Comparison of ENCODE assay signal across 13 mouse cellular contexts in the genomic region with DNA sequence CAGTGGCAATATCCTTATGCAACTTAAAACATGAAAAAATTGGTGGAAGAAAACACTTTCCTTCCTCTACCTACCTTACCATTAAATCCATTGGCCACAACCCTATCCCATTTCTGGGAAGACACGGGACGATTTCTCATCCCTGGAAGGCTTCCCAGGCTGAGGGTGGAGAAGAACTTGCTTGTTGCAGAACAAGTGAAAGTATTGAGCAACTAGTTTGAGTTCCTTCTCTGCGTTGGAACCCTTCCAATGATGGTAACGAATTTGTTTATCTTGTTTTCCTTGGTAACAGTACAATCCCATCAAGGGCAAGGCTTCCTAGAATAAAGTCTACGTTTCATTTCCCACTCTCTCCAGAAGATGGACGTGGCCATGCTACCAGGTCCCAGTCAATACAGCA. TPM values are rescaled to one million over a fixed set of nuclear protein-coding genes. Genes with fewer than 3 reads are reported as not detected.
DNase-seq lines count a peak whose midpoint lies in the region; ATAC-seq and TF ChIP-seq lines count a peak whose summit lies in the region.
"Had no signal": no experiment of that assay in that cellular context is flagged by ENCODE, and none has a peak within 500 bp of the region (broad histone marks: within the 10 kb centered on the region; RNA-seq: fewer than 3 reads in every experiment).

No protein-coding gene starts in this region.

- H3K4me1 ChIP-seq in heart, adult 2 months (ENCODE audit: control insufficient read depth, insufficient read depth, low read length), result no peaks in the 10 kb centered on the region
- peaks cover 7% of the 10 kb centered on the region; the same call in 1 of the 2 replicates for H3K4me1 ChIP-seq in heart, embryonic 12.5 days (replicated peaks)
- H3K4me1 ChIP-seq in MEL (ENCODE audit: control insufficient read depth in 1 of 2, insufficient read depth in 2 of 2, low read length in 2 of 2), result no peaks in the 10 kb centered on the region
- H3K4me1 ChIP-seq in midbrain, embryonic 16.5 days (ENCODE audit: control insufficient read depth, insufficient read depth, low read length), result no peaks in the 10 kb centered on the region

- no peak overlapping the region for H3K4me3 ChIP-seq in heart, adult 2 months
- no peak overlapping the region for H3K4me3 ChIP-seq in heart, embryonic 12.5 days
- H3K4me3 ChIP-seq in MEL (ENCODE audit: control insufficient read depth in 1 of 2, insufficient read depth in 1 of 2, low read depth in 2 of 2, low read length in 2 of 2), result no peak overlapping the region
- H3K4me3 ChIP-seq in midbrain, embryonic 16.5 days (ENCODE audit: low read depth, low read length), result no peak overlapping the region

- no peaks in the 10 kb centered on the region for H3K79me2 ChIP-seq in heart, adult 2 months (replicated peaks; ENCODE audit: control insufficient read depth, insufficient read depth, low read length)
- no peaks in the 10 kb centered on the region for H3K79me2 ChIP-seq in MEL (ENCODE audit: control insufficient read depth, insufficient read depth, low read length, poor library complexity)

- no peak for TF ChIP-seq RAD21 in MEL (IDR thresholded peaks at IDR 0.05; ENCODE audit: low read depth, low read length)

- no peak overlapping the region for H3K4me2 ChIP-seq in heart, embryonic 12.5 days
- H3K4me2 ChIP-seq in midbrain, embryonic 16.5 days (ENCODE audit: low read length), result no peak overlapping the region
- H3K4me2 ChIP-seq: liver, embryonic 11.5 days had no signal

- no peak for TF ChIP-seq EP300 in heart, adult 2 months (IDR thresholded peaks at IDR 0.05; ENCODE audit: insufficient read depth, low read depth, low read length)
- TF ChIP-seq EP300 in MEL (IDR thresholded peaks at IDR 0.05; ENCODE audit: low read depth in 1 of 2, low read length in 2 of 2), result no peak

- no peak overlapping the region; the same call in 1 of the 2 replicates for H3K27ac ChIP-seq in heart, adult 2 months
- no peak overlapping the region for H3K27ac ChIP-seq in heart, embryonic 12.5 days (ENCODE audit: poor library complexity, severe bottlenecking)
- H3K27ac ChIP-seq in MEL (ENCODE audit: control insufficient read depth, low read depth, low read length), result no peak overlapping the region
- H3K27ac ChIP-seq in midbrain, embryonic 16.5 days (ENCODE audit: low read length), result no peak overlapping the region

- intact Hi-C loops in heart, adult 2 months (cut with DNase I), result no loop called here

- no peaks in the 10 kb centered on the region for H3K9me3 ChIP-seq in heart, embryonic 12.5 days (replicated peaks)
- H3K9me3 ChIP-seq in MEL (replicated peaks; ENCODE audit: insufficient read depth, low read length), result no peaks in the 10 kb centered on the region
- no peaks in the 10 kb centered on the region for H3K9me3 ChIP-seq in midbrain, embryonic 16.5 days (replicated peaks; ENCODE audit: control insufficient read depth, low read length, poor library complexity, severe bottlenecking)

- H3K27me3 ChIP-seq in heart, adult 2 months (ENCODE audit: control insufficient read depth, insufficient read depth, low read length), result no peaks in the 10 kb centered on the region
- H3K27me3 ChIP-seq in heart, embryonic 12.5 days (replicated peaks), result no peaks in the 10 kb centered on the region
- no peaks in the 10 kb centered on the region for H3K27me3 ChIP-seq in MEL (ENCODE audit: control insufficient read depth in 1 of 2, insufficient read depth in 2 of 2, low read length in 2 of 2)
- H3K27me3 ChIP-seq in midbrain, embryonic 16.5 days (ENCODE audit: control insufficient read depth, insufficient read depth, low read depth, low read length), result no peaks in the 10 kb centered on the region

- ATAC-seq in heart, embryonic 12.5 days (ENCODE audit: insufficient number of reproducible peaks, low FRiP score), result no peak
- ATAC-seq in midbrain, embryonic 16.5 days, result no peak
- ATAC-seq: forebrain, embryonic 16.5 days; hindbrain, embryonic 16.5 days had no signal

- H3K9ac ChIP-seq in heart, adult 2 months (ENCODE audit: low read depth, low read length), result no peak overlapping the region
- H3K9ac ChIP-seq in heart, embryonic 12.5 days, result no peak overlapping the region
- H3K9ac ChIP-seq in MEL (ENCODE audit: control insufficient read depth, low read depth, low read length, poor library complexity, severe bottlenecking), result no peak overlapping the region
- no peak overlapping the region for H3K9ac ChIP-seq in midbrain, embryonic 16.5 days (ENCODE audit: low read depth, low read length)

- WGBS in heart, adult 2 months, result 53% methylated on average over 6 of the region's 6 CpGs
- 76% methylated on average over 6 of the region's 6 CpGs for WGBS in heart, embryonic 12.5 days
- WGBS in midbrain, embryonic 16.5 days, result 88% methylated on average over 6 of the region's 6 CpGs

- peak; percentile 60 to 67 for DNase-seq in heart, adult 2 months
- DNase-seq in MEL (ENCODE audit: low read depth, low spot score), result peak; percentile 34
- peak; percentile 71 for DNase-seq in fibroblast of lung, adult 2 months (ENCODE audit: low read depth)
- peak; percentile 72 to 76 for DNase-seq in lung, adult 18-20 months
- no peak for DNase-seq in cerebellum, postnatal 4 days (ENCODE audit: low spot score in 2 of 2)
- no peak for DNase-seq in layer of hippocampus, postnatal 10 days (ENCODE audit: low spot score in 2 of 2)
- DNase-seq: B cell, adult 2 months; midbrain, embryonic 14.5 days had no signal

- no peak for TF ChIP-seq POLR2A in heart, adult 2 months (IDR thresholded peaks at IDR 0.05; ENCODE audit: insufficient read depth, low read depth, low read length)
- TF ChIP-seq POLR2A in MEL (IDR thresholded peaks at IDR 0.05; ENCODE audit: control insufficient read depth in 1 of 2, insufficient read depth in 1 of 2, low read depth in 1 of 2, low read length in 2 of 2, poor library complexity in 1 of 2), result no peak

- no peaks in the 10 kb centered on the region for H3K36me3 ChIP-seq in heart, adult 2 months (ENCODE audit: control insufficient read depth, insufficient read depth, low read length)
- H3K36me3 ChIP-seq in heart, embryonic 12.5 days, result no peaks in the 10 kb centered on the region
- no peaks in the 10 kb centered on the region for H3K36me3 ChIP-seq in MEL (ENCODE audit: control insufficient read depth in 1 of 2, insufficient read depth in 2 of 2, low read length in 2 of 2)
- no peaks in the 10 kb centered on the region for H3K36me3 ChIP-seq in midbrain, embryonic 16.5 days (ENCODE audit: control insufficient read depth, insufficient read depth, low read length)

- TF ChIP-seq CTCF in heart, adult 2 months (IDR thresholded peaks at IDR 0.05), result no peak
- TF ChIP-seq CTCF in MEL (IDR thresholded peaks at IDR 0.05 in 2 of 3, conservative IDR thresholded peaks at IDR 0.05 in 1 of 3; ENCODE audit: control insufficient read depth in 1 of 3, insufficient read depth in 1 of 3, low read depth in 2 of 3, low read length in 3 of 3, poor library complexity in 1 of 3, severe bottlenecking in 1 of 3), result no peak

TF ChIP-seq in MEL, 35 proteins besides CTCF, POLR2A, EP300 and RAD21:
- TF ChIP-seq MAFK (IDR thresholded peaks at IDR 0.05; ENCODE audit: borderline replicate concordance, low read depth, low read length), result no peak
- TF ChIP-seq JUND (IDR thresholded peaks at IDR 0.05; ENCODE audit: low read depth, low read length), result no peak
- TF ChIP-seq ZNF384 (IDR thresholded peaks at IDR 0.05; ENCODE audit: low read depth, low read length), result no peak
- TF ChIP-seq NRF1 (IDR thresholded peaks at IDR 0.05; ENCODE audit: insufficient read depth, low read depth, low read length, poor library complexity, severe bottlenecking), result no peak
- no peak for TF ChIP-seq CHD1 (IDR thresholded peaks at IDR 0.05; ENCODE audit: low read depth, low read length)
- no peak for TF ChIP-seq HCFC1 (IDR thresholded peaks at IDR 0.05; ENCODE audit: low read depth, low read length)
- no peak for TF ChIP-seq SIN3A (IDR thresholded peaks at IDR 0.05; ENCODE audit: low read length)
- no peak for TF ChIP-seq USF1 (IDR thresholded peaks at IDR 0.05; ENCODE audit: low read depth, low read length)
- no peak for TF ChIP-seq E2F4 (IDR thresholded peaks at IDR 0.05; ENCODE audit: borderline replicate concordance, low read depth, low read length)
- TF ChIP-seq BHLHE40 (IDR thresholded peaks at IDR 0.05; ENCODE audit: borderline replicate concordance, low read depth, low read length), result no peak
- TF ChIP-seq ZMIZ1 (IDR thresholded peaks at IDR 0.05; ENCODE audit: low read depth, low read length), result no peak
- TF ChIP-seq UBTF (IDR thresholded peaks at IDR 0.05; ENCODE audit: borderline replicate concordance, insufficient read depth, low read depth, low read length), result no peak
- TF ChIP-seq KAT2A (conservative IDR thresholded peaks at IDR 0.05; ENCODE audit: low read depth, low read length), result no peak
- TF ChIP-seq ZKSCAN1 (IDR thresholded peaks at IDR 0.05; ENCODE audit: low read depth, low read length), result no peak
- no peak for TF ChIP-seq ETS1 (IDR thresholded peaks at IDR 0.05; ENCODE audit: low read depth, low read length)
- no peak for TF ChIP-seq TAL1 (IDR thresholded peaks at IDR 0.05; ENCODE audit: low read length)
TF ChIP-seq in MEL: peak in this region for 0.

RNA-seq across cellular contexts. Expression of gene C1galt1, which starts 44.7 kb away (rescaled TPM):
- total RNA-seq in heart, adult 2 months (2021), result 10 to 100 TPM; 13.3 to 15.1 TPM
- polyA plus RNA-seq in heart, adult 2 months (2012; rRNA removed), result 2.6 and 6.3 TPM in 2 replicates
- 3.8 and 4.5 TPM in 2 replicates for polyA plus RNA-seq in heart, embryonic 12.5 days (2016; fragmentation: Nextera tagmentation; extraction: Ambion mirVana)
- 14.1 and 14.4 TPM in 2 replicates for total RNA-seq in MEL (2012; rRNA removed)
- 10 to 100 TPM in 1 of 2 experiments, not detected in 1; 13.2 TPM for polyA plus RNA-seq in MEL (2012; ENCODE audit: insufficient read depth in 1 of 2, insufficient read length in 2 of 2, low read depth in 1 of 2, low replicate concordance in 2 of 2, missing spikeins in 1 of 2)
- 1.6 and 1.7 TPM in 2 replicates for polyA plus RNA-seq in midbrain, embryonic 16.5 days (2015; fragmentation: Nextera tagmentation; extraction: Ambion mirVana)
- total RNA-seq in layer of hippocampus, postnatal 10 days (2021), result 10 to 100 TPM; 12.8 to 13.2 TPM

Comparison
In these comparisons a context has a peak if more than half of its experiments do, and no peak if none do; other contexts are left out.
1. DNase-seq: peak in heart, adult 2 months (2 of 2), MEL (single experiment), fibroblast of lung, adult 2 months (single experiment) and lung, adult 18-20 months (2 of 2); none in cerebellum, postnatal 4 days (0 of 2) and layer of hippocampus, postnatal 10 days (0 of 2).